Mouse (Mus musculus): ENCODE measurements around the gene Ube2c. TPM values are rescaled to one million over a fixed set of nuclear protein-coding genes. Genes with fewer than 3 reads are reported as not detected.
A peak's percentile ranks its signal among the peaks of the same experiment; 100 is the strongest.
"Not testable (repeated sequence)": the region's sequence is repeated elsewhere in the genome, so short reads cannot be mapped to it uniquely, and the experiment has no call there.

Gene Ube2c
- polyA plus RNA-seq, 1 experiment: 103 TPM

DNA sequence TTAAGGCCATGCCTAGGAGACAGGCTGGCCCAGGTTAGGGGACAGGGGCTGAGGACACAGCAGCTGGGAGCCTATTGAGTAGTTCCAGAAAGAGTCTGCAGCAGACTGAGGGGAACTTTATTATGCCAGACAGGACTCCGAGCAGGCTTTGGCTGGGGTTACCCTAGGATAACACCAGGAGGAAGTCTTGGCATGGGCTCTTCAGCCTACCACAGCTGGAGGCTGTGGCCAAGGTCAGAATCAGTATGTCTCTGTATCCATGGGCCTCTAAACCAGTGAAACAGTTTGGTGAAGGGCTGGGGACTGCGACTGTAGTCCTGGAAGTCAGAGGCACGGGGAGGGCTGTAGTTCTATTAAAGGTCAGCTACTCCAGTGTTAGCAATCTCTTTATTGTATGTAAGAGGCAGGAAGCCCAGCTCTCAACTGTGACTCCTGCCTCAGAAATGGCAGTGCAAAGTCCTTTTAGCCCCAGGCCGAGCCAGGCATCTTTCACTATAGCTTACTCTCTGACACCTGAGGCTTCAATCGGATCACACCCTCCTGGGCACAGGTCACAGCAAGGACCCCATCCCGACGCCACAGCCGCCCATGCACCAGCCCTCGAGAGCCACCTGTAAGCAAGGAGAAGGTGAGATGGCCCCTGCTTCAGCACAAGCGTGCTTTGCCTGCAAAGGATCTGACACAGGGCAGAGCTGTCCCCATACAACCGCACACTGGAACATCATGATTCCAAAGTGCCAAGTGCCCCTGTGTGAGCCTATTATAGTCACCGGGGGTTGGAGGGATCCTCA lies 22.9 kb downstream of the Ube2c start:
- Histone ChIP-seq H3K27me3 (ENCODE audit: control insufficient read depth, insufficient read depth, insufficient read length) (no peaks in the 10 kb centered on the region), H3K79me2 (ENCODE audit: control insufficient read depth, insufficient read depth) (no peaks in the 10 kb centered on the region), H3K36me3 (ENCODE audit: control insufficient read depth, insufficient read depth) (peaks cover 28% of the 10 kb centered on the region), H3K4me3 (no peak overlapping the region), H3ac (ENCODE audit: control insufficient read depth, insufficient read length) (no peak overlapping the region), H3K4me2 (ENCODE audit: low read depth) (no peak overlapping the region)
- no peak for TF ChIP-seq TCF3 (IDR thresholded peaks at IDR 0.05; ENCODE audit: insufficient read length, low read depth)
- TF ChIP-seq MYOG (IDR thresholded peaks at IDR 0.05; ENCODE audit: control insufficient read depth in 1 of 3, insufficient read depth in 1 of 3, insufficient read length in 2 of 3, low read depth in 2 of 3): no peak
- no peak for TF ChIP-seq TCF12 (IDR thresholded peaks at IDR 0.05; ENCODE audit: insufficient read depth, poor library complexity, severe bottlenecking)
- no peak for TF ChIP-seq CEBPB (IDR thresholded peaks at IDR 0.05; ENCODE audit: insufficient read depth, poor library complexity, severe bottlenecking)
- TF ChIP-seq POLR2AphosphoS2 (IDR thresholded peaks at IDR 0.05; ENCODE audit: insufficient read length, low read depth): peak; percentile 24
- no peak for TF ChIP-seq REST (IDR thresholded peaks at IDR 0.05; ENCODE audit: insufficient read depth, insufficient read length)

DNA sequence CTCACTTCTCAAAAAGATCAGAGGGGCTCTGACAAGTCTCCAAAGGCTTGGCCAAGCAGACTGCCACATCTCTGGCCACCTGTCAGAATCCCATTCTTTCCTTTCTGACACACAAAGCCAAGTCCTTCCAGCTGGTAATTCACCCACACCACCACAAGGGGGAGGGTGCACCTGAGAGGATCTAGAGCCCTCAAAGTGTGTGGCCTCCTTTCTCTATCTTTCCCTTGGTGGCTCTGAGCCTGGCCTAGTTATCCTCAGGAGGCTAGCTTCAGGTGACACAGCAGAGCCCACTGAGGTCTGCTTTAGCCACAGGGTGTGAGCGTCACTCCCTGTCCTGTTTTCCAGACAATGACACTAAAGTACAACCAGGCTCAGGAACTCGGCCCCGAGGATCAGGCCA lies 23.5 kb downstream of the Ube2c start:
- no peak overlapping the region for H3K4me3 ChIP-seq
- peaks cover 30% of the 10 kb centered on the region for H3K36me3 ChIP-seq (ENCODE audit: control insufficient read depth, insufficient read depth)
- H3K79me2 ChIP-seq (ENCODE audit: control insufficient read depth, insufficient read depth): no peaks in the 10 kb centered on the region
- H3K27me3 ChIP-seq (ENCODE audit: control insufficient read depth, insufficient read depth, insufficient read length): no peaks in the 10 kb centered on the region
- no peak overlapping the region for H3ac ChIP-seq (ENCODE audit: control insufficient read depth, insufficient read length)
- no peak for TF ChIP-seq MYOG (IDR thresholded peaks at IDR 0.05; ENCODE audit: control insufficient read depth in 1 of 3, insufficient read depth in 1 of 3, insufficient read length in 2 of 3, low read depth in 2 of 3)
- peak; percentile 43 for TF ChIP-seq POLR2AphosphoS2 (IDR thresholded peaks at IDR 0.05; ENCODE audit: insufficient read length, low read depth)
- H3K4me2 ChIP-seq (ENCODE audit: low read depth): no peak overlapping the region

DNA sequence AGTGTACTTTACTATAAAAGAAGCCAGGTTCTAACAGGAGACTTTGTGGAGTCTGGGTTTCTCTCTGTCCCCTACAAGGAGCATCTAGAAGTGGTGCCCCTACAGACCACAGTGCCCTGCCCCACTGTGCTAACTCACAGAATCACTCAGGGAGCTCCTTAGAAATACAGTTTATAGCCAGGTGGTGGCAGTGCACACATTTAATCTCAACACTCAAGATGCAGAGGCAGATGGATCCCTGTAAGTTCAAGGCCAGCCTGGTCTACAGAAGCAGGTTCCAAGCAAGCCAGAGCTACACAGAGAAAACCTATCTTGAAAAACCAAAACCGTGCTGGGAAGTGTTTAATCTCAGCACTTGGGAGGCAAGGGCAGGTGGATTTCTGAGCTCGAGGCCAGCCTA lies 24.1 kb downstream of the Ube2c start:
- no peaks in the 10 kb centered on the region for H3K27me3 ChIP-seq (ENCODE audit: control insufficient read depth, insufficient read depth, insufficient read length)
- TF ChIP-seq USF1 (IDR thresholded peaks at IDR 0.05; ENCODE audit: low read depth): no peak
- no peak for TF ChIP-seq TCF12 (IDR thresholded peaks at IDR 0.05; ENCODE audit: insufficient read depth, poor library complexity, severe bottlenecking)
- TF ChIP-seq E2F4 (IDR thresholded peaks at IDR 0.05; ENCODE audit: insufficient read depth): no peak
- no peak for TF ChIP-seq MAX (IDR thresholded peaks at IDR 0.05; ENCODE audit: low read depth)
- no peak for TF ChIP-seq REST (IDR thresholded peaks at IDR 0.05; ENCODE audit: insufficient read depth, insufficient read length)
- no peak for TF ChIP-seq POLR2A (IDR thresholded peaks at IDR 0.05; ENCODE audit: insufficient read length, low read depth)
- no peak for TF ChIP-seq CEBPB (IDR thresholded peaks at IDR 0.05; ENCODE audit: insufficient read depth, poor library complexity, severe bottlenecking)
- TF ChIP-seq MYOD1 (IDR thresholded peaks at IDR 0.05; ENCODE audit: control insufficient read depth in 1 of 3, insufficient read length in 2 of 3, low read depth in 2 of 3): no peak
- no peak for TF ChIP-seq MYOG (IDR thresholded peaks at IDR 0.05; ENCODE audit: control insufficient read depth in 1 of 3, insufficient read depth in 1 of 3, insufficient read length in 2 of 3, low read depth in 2 of 3)
- TF ChIP-seq TCF3 (IDR thresholded peaks at IDR 0.05; ENCODE audit: insufficient read length, low read depth): no peak
- TF ChIP-seq SRF (IDR thresholded peaks at IDR 0.05; ENCODE audit: control insufficient read depth, insufficient read length, low read depth): no peak
- no peak for TF ChIP-seq POLR2AphosphoS2 (IDR thresholded peaks at IDR 0.05; ENCODE audit: insufficient read length, low read depth)
- H3K79me2 ChIP-seq (ENCODE audit: control insufficient read depth, insufficient read depth): no peaks in the 10 kb centered on the region
- peaks cover 25% of the 10 kb centered on the region for H3K36me3 ChIP-seq (ENCODE audit: control insufficient read depth, insufficient read depth)
- H3K4me3 ChIP-seq: no peak overlapping the region
- H3ac ChIP-seq (ENCODE audit: control insufficient read depth, insufficient read length): no peak overlapping the region
- no peak overlapping the region for H3K4me2 ChIP-seq (ENCODE audit: low read depth)

DNA sequence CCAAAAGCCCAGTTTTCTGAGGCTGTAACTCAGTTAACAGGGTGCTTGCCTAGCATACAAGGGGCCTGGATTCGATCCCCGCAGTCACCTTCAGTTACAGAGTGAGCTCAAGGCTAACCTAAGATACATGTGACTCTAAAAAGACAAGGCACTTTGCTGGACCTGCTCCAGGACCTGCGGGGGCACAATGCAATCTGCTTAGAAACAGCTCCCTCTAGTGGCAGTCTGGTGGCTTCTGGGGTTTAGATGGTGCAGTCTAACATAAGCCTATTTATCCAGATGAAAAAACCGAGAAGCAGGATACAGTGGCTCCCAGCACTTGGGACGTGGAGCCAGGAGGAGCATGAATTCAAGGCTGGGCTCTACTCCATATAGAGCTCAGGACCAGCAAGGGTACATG lies 24.6 kb downstream of the Ube2c start:
- no peak overlapping the region for H3K4me2 ChIP-seq (ENCODE audit: low read depth)
- peaks cover 21% of the 10 kb centered on the region for H3K36me3 ChIP-seq (ENCODE audit: control insufficient read depth, insufficient read depth)
- H3K79me2 ChIP-seq (ENCODE audit: control insufficient read depth, insufficient read depth): no peaks in the 10 kb centered on the region
- no peak overlapping the region for H3ac ChIP-seq (ENCODE audit: control insufficient read depth, insufficient read length)
- no peaks in the 10 kb centered on the region for H3K27me3 ChIP-seq (ENCODE audit: control insufficient read depth, insufficient read depth, insufficient read length)
- no peak overlapping the region for H3K4me3 ChIP-seq
- TF ChIP-seq CEBPB (IDR thresholded peaks at IDR 0.05; ENCODE audit: insufficient read depth, poor library complexity, severe bottlenecking) (no peak), POLR2AphosphoS2 (IDR thresholded peaks at IDR 0.05; ENCODE audit: insufficient read length, low read depth) (peak; percentile 44)

DNA sequence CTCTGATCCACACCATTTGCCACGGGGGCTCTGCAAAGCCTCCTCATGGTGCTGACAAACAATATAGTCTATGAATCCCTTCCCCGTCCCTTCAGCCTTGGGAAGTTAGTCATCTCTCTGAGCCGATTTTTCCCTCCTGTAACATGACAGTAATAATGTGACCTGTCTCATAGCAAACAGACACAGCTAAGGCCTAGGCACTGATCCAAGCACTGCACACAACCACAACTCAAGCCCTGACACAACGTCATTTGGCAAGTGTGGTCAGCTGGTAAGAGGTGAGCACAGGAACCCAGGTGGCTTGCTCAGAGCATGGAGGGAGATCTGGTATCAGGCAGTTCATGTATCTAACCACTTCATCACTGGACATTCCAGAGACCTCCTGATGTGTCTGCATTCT lies 26.2 kb downstream of the Ube2c start:
- H3K4me2 ChIP-seq (ENCODE audit: low read depth): no peak overlapping the region
- no peak overlapping the region for H3K4me3 ChIP-seq
- no peaks in the 10 kb centered on the region for H3K27me3 ChIP-seq (ENCODE audit: control insufficient read depth, insufficient read depth, insufficient read length)
- no peaks in the 10 kb centered on the region for H3K79me2 ChIP-seq (ENCODE audit: control insufficient read depth, insufficient read depth)
- peak; percentile 54 for TF ChIP-seq POLR2AphosphoS2 (IDR thresholded peaks at IDR 0.05; ENCODE audit: insufficient read length, low read depth)
- TF ChIP-seq TCF12 (IDR thresholded peaks at IDR 0.05; ENCODE audit: insufficient read depth, poor library complexity, severe bottlenecking): no peak
- TF ChIP-seq MYOD1 (IDR thresholded peaks at IDR 0.05; ENCODE audit: control insufficient read depth in 1 of 3, insufficient read length in 2 of 3, low read depth in 2 of 3): no peak
- peaks cover 21% of the 10 kb centered on the region for H3K36me3 ChIP-seq (ENCODE audit: control insufficient read depth, insufficient read depth)
- no peak overlapping the region for H3ac ChIP-seq (ENCODE audit: control insufficient read depth, insufficient read length)

DNA sequence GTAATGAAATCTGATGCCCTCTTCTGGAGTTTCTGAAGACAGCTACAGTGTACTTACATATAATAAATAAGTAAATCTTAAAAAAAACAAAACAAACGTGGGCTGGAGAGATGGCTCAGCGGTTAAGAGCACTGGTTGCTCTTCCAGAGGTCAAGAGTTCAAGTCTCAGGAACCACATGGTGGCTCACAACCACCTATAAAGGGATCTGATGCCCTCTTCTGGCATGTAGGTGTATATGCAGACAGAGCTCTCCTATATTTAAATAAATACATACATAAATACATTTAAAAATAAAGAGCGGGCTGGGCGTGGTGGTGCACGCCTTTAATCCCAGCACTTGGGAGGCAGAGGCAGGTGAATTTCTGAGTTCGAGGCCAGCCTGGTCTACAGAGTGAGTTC lies 28.9 kb downstream of the Ube2c start:
- peaks cover 30% of the 10 kb centered on the region for H3K36me3 ChIP-seq (ENCODE audit: control insufficient read depth, insufficient read depth)
- H3K4me3 ChIP-seq; H3K27me3 ChIP-seq (ENCODE audit: control insufficient read depth, insufficient read depth, insufficient read length); H3ac ChIP-seq (ENCODE audit: control insufficient read depth, insufficient read length); H3K4me2 ChIP-seq (ENCODE audit: low read depth); H3K79me2 ChIP-seq (ENCODE audit: control insufficient read depth, insufficient read depth): not testable (repeated sequence)
